Mouse (Mus musculus): ENCODE data around the gene Il17rb.

Il17rb gene

GRCm38 (mm10) chr14:30008733-30009575 lies at the start of gene Il17rb, which contains the start of gene Chdh:
Gene Il17rb, minus strand, starts transcription at chr14:30008896.
Gene Chdh, plus strand, starts transcription at chr14:30009023.
- no peak for DNase-seq (ENCODE audit: low spot score in 2 of 2)

DNA sequence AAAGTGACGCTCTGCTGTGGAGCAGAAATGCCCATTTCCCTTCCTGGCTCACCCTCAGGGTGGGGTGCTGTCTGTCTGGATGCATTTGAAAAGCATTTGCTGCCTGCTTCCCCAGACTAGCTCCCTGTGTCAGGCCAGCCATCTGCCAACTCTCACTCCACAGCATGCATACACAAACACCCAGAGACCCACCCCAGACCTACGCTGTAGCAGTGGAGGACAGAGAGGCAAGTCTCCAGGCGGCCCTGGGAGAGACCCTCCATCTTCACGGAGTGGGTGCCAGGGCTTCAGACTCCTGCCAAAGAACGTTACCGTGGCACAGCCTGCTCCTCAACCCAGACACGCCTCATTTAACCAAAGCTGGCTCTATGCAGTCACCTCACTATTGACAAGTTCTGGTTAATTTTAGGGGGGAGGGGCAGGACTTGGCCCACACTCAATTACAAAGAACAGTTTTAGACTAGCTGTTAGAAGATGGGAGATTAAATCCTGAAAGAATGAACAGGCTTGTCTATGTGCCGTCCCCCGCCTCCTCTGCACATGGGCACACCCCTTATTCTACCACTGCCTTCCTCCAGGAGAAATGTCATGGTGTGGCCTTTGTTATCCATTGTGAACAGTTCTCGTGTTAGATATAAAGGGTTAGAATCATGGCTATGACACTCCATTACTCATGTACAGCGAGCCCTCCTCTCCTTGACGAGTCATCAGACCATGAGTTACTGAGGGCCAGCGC lies 47.5 kb upstream of the Il17rb start:
- DNase-seq (ENCODE audit: low spot score in 2 of 2): no peak

DNA sequence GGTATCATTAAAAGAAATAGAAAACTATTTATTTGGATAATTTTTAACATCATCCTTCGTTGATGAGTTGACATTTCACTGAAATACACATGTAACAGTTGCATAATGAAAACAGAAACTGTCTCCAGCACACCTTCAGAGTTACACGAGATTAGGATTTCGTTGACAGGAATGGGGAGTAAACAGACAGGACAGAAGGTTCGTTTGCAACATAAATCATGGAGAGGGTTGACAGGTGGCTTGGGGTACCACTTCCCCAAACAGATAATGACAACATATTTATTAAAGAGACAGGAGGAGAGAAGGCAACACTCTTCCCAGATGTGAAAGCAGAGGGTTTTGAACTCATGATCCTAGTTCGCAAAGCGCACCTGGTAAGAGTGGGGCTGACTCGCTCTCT lies 46.2 kb upstream of the Il17rb start:
- DNase-seq (ENCODE audit: low spot score in 2 of 2): no peak

DNA sequence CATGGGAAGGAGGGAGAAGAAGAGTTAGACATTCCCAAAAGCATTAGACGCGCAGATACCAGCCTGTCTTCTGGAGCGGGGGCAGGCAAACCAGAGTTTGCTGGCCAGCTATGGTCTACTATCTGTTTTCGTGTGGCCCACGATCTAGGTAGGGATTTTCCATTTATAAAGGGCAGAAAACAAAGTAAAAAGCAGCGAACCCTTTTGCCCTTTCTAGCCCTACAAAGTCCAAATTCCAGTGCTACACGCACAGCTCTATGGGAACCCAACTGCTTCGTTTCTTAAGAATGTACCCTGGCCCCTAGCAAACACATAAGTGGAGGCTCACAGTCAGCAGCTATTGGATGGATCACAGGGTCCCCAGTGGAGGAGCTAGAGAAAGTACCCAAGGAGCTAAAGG lies 41.6 kb upstream of the Il17rb start:
- no peak for DNase-seq (ENCODE audit: low spot score in 2 of 2)

- DNase-seq (ENCODE audit: low spot score in 2 of 2): no peak
Observed at GRCm38 (mm10) chr14:30048049-30048448, 39.4 kb upstream of the Il17rb start.

DNA sequence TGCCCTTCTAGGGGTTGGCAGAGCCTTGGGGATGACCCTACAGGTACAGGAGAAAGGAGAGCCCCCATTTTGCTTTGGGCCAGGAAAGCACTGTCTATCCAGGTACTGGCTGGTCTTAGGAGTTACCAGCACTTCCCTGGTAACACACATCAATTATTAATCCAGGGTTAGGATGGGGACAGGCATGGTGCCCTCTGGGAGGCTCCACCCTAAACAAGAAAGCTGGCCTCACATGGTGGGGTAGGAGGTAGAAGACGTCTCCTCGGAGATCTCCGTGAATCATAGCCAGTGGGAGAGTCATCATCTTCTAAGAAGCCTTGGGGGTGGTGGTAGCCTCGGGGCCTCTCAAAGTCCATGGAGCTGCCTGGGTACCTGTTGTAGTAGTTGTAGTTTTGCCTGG lies 38.3 kb upstream of the Il17rb start:
- no peak for DNase-seq (ENCODE audit: low spot score in 2 of 2)

DNA sequence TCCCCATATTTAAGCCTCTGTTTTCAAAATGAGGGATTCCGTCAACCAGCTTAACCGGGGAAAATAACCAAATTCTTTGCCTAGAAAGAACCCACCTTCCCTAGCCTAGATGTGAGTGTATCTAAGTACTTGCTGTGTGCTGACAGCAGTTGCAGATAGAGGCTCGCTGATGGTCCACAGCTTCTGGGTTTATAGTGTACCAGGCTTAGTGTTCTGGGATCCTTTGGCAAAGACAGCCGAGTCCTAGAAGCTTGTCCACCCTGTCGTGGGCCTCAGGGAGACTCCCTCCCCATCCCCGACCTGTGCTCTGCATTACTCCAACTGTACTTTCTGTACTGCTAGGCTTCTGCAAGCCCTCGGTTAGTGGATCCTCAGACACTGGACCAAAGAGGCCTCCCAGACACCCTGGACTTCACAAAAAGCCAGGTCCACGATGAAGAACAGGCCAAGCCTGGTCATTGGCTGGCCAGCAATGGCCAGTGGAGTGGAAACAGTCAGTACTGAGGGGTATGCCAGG lies 37.1 kb upstream of the Il17rb start:
- no peak for DNase-seq (ENCODE audit: low spot score in 2 of 2)

DNA sequence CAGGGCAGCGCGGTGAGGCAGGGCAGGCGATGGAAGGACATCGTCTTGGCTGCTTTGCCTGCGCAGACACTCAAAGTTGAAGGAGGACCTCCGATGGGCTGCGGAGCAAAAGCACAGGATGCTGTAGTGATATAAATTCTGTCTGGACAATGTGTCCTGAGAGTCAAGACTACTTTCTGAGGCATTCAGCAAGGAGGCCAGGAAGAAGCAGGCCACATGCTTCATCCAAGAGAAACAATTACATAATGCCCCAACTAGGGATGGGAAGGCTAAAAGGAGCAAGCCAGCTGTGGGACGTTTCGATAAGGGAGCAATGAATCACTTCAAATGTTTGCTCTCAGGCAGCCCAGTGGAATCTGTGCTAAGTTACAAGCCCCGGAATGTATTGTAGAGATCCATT lies 36.5 kb upstream of the Il17rb start:
- no peak for DNase-seq (ENCODE audit: low spot score in 2 of 2)

DNA sequence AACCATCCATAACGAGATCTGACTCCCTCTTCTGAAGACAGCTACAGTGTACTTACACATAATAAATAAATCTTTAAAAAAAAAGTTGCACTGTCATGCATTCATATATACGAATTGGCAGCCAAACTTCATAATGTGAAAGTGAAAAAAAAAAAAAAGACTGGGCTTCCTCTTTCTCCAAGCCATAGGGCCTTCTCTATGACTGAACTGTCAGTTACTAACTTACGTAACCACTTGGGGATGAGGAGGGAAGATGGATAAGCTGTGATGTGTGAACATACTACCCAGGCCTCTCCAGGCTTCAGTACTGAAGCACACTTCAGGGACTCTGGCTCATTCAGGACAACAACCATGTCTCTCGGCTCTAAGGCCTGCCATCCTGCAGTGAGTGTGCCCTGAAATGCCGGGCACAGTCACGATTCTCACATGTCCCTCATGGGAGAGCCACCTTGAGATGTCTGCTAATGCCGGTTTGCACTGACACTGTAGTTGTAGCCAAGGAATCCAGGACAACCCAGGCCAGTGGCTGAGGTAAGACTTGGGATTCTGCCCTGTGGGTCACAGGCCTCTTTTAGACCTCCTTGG lies 34.8 kb upstream of the Il17rb start:
- DNase-seq (ENCODE audit: low spot score in 2 of 2): no peak

- DNase-seq (ENCODE audit: low spot score in 2 of 2): no peak
Observed at GRCm38 (mm10) chr14:30041836-30042235, 33.1 kb upstream of the Il17rb start.

DNA sequence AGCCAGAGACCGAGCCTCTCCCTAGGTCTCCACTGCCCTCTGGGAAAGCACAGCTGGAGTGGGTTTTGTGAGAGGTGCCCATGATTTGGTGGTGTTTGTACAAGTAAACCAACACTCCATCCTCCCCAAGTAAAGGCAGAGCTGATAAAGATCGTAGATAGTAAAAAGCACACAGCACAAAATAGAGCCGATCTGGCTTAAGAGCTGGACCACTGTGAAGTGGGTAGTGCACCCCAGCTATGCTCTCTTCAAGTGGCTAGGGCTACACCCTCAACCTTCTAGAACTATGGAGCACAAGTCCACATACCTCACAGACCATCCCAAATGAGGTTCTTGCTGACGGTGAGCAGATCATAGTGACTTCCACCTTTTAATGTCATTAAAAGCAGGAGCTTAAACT lies 30.7 kb upstream of the Il17rb start:
- no peak for DNase-seq (ENCODE audit: low spot score in 2 of 2)

GRCm38 (mm10) chr14:30038431-30038830 lies 29.7 kb upstream of the Il17rb start:
- no peak for DNase-seq (ENCODE audit: low spot score in 2 of 2)

DNA sequence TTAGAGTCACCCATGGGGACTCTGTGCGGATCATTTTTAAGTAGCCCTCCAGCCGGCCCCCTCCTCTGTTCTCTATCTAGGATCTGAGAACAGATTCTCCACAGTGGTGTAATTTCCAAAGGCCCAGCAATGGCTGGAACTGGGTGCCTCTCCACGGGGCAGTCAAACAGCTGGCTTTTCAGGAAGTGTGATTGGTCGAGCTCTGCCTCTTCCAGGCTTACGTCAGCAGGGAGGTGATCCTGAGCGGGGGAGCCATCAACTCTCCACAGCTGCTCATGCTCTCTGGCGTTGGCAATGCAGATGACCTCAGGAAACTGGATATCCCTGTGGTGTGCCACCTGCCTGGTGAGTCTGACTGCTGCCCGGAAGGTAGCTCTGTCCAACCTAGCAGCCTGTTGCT lies 24.7 kb upstream of the Il17rb start:
- no peak for DNase-seq (ENCODE audit: low spot score in 2 of 2)

DNA sequence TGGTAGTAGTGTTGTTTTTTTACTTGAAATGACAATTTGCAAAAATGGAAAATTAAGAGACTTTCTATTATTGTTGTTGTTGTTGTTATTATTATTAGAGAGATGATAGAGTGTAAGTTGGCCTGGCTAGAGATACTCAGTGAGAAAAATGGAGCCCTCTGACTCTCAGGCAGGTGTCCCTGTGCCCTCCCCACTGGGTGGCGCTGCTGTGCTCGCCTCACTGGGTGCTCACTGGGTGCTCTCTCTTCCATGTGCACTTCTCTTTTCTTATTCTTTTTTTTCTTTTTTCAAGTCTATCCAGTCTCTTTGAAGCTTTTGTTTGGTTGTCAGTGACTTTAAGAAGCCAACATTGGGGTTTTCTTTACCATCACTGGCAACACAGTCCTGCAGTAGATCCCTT lies 18.7 kb upstream of the Il17rb start:
- DNase-seq (ENCODE audit: low spot score in 2 of 2): no peak

- DNase-seq (ENCODE audit: low spot score in 2 of 2): no peak
Observed at GRCm38 (mm10) chr14:30024387-30024786, 15.7 kb upstream of the Il17rb start.

DNA sequence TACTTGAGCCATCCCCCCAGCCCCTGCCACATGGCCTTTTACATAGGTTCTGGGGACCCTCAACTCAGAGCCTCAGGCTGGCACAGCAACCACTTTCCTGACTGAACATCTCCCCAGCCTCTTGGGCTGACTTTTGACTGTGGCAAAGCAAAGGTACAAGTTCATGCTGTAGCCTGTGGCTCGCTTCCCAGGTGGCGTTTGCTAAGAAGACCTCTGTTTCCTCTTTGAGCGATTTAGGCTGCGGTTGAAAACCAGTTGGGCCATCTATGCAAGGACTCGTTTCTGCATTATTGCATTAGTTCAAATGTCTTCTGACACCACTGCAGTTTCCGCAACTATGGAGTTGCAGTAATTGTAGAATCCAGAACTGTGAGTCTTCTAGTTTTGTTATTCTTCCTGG lies 13.8 kb upstream of the Il17rb start:
- no peak for DNase-seq (ENCODE audit: low spot score in 2 of 2)

DNA sequence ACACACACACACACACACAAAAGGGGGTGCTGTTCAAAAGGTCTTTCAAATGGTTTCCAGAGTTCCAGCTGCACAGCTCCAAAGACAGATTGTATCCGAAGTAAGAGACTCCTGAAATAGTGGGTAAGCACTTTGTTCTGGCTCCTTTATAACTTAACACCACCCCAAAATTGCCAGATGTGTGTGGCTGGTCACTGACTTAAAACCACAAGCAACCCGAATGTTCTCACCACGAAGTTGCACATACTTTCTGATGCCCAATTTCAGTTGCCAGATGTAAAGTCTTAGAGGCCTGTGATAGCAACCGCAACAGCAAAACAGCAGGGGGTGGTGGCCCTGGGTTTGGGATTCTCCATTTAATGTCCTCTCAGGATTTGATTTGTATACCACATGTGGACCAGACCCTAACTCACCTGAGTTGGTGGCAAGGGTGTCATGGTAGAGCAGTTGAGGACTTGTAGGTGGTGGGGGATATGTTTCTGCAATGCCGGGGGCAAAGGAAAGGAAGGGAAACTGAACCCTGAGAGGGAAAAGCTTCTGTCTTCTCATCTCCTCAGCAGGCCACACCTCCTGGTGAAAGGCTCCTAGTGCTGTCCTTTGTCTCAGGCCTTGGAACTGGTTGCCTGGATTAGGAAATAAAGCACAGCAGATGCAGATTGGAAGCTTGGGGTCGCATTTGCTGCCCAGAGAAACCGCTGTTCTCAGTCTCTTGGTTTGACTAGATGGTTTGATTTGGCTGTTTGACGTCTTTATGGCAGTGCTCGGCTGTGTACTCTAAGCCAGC lies 11.3 kb upstream of the Il17rb start:
- DNase-seq (ENCODE audit: low spot score in 2 of 2): no peak

DNA sequence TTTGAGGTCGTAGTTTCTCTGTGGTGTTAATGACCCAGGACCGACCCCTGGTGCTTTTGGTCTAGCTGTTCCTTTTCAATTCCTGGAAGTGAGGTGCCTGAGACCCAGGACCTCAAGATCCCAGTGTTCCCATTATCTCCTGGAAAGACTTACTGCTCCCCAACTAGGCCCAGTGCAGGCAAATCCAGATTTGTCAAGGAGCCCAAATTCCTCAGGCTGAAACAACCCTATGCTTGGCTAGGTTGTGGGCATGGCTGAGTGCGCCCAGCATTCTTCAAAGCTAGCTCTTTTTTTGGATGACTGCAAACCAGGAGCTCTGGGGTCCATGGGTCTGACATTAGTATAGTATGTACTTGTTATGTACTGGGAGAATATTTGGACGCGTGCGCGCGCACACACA lies 10.7 kb upstream of the Il17rb start:
- no peak for DNase-seq (ENCODE audit: low spot score in 2 of 2)

- no peak for DNase-seq (ENCODE audit: low spot score in 2 of 2)
Observed at GRCm38 (mm10) chr14:30018846-30019245, 10.2 kb upstream of the Il17rb start.

GRCm38 (mm10) chr14:30018463-30018801 lies 9.7 kb upstream of the Il17rb start:
- no peak for DNase-seq (ENCODE audit: low spot score in 2 of 2)

DNA sequence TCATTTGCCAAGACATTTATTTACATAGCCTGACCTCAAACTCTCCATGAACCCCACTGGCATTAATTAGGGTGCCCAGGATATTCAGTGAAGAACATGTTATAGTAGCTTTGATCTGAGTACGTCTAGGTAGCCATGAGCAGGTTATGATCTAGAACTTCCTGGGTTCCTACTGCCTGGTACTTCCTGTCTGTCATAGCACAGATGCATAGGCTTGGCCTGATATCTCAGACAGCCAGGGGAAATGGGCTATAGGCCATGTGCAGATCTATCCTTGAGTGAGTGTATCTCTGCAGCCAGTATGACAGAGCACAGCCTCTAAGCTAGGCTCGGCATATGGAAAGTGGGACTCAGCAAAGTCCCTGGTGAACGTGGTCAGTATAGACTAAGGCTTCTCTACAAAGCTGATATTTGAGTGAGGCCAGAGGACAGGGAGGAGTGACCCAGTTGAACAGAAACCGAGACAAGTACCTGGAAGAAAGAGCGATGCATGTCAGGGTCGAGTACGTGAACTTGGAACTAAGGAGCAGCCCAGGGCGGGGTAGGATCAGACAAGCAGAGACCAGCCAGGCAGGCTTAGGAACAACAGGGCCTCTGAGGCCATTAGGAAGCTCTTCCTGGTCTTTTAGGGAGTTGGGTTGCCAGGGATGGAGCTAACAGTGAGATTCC lies 9.2 kb upstream of the Il17rb start:
- DNase-seq (ENCODE audit: low spot score in 2 of 2): no peak
